Mouse (Mus musculus): ENCODE data around the gene Nell2. TPM values are rescaled to one million over a fixed set of nuclear protein-coding genes. Genes with fewer than 3 reads are reported as not detected.

Nell2 gene
- total and polyA plus RNA-seq, 3 experiments = not detected

DNA sequence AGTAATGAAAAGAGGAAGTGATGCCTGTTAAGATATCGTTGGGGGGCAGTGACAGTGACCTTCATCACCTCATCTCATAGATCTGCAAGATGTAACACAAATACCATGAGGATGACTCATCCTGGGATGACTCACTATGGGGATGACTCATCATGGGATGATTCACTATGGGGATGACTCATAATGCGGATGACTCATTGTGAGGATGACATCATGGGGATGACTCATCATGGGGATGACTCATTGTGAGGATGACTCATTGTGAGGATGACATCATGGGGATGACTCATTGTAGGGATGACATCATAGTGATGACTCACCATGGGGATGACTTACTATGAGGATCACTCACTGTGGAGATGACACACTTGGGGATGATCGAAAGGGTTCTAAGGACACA is 251.8 kb downstream of the Nell2 start:
- dilution Hi-C loops (cut with MboI; ENCODE audit: extremely low pct_ligation_motif_present, extremely low pct_unique_long_range_greater_than_20kb, low sequenced_read_pairs) (no loop called here), in situ Hi-C loops (cut with MboI; ENCODE audit: low pct_ligation_motif_present, low pct_unique_long_range_greater_than_20kb, low sequenced_read_pairs) (no loop called here)
- TF ChIP-seq SMC3 (IDR thresholded peaks at IDR 0.05; ENCODE audit: low read depth, low read length) = no peak
- no peak for TF ChIP-seq E2F4 (IDR thresholded peaks at IDR 0.05; ENCODE audit: insufficient replicate concordance, low read depth, low read length)
- TF ChIP-seq ETS1 (conservative IDR thresholded peaks at IDR 0.05; ENCODE audit: low read depth, low read length) = peak; percentile 89
- TF ChIP-seq IRF4 (IDR thresholded peaks at IDR 0.05; ENCODE audit: low read depth, low read length) = 0 out of 2 replicates have a peak, but pooled peaks have one; percentile 29
- no peak; the same call in 1 of the 2 replicates for TF ChIP-seq EP300 (IDR thresholded peaks at IDR 0.05; ENCODE audit: low read length)
- no peak for TF ChIP-seq POLR2AphosphoS2 (IDR thresholded peaks at IDR 0.05; ENCODE audit: low read depth, low read length)
- no peak for TF ChIP-seq CHD2 (IDR thresholded peaks at IDR 0.05; ENCODE audit: low read length)
- no peak for TF ChIP-seq CHD1 (IDR thresholded peaks at IDR 0.05; ENCODE audit: low read depth, low read length)
- TF ChIP-seq UBTF (IDR thresholded peaks at IDR 0.05; ENCODE audit: low read depth, low read length) = no peak
- no peak for TF ChIP-seq MAFK (IDR thresholded peaks at IDR 0.05; ENCODE audit: insufficient replicate concordance, low read length)
- TF ChIP-seq ZMIZ1 (IDR thresholded peaks at IDR 0.05; ENCODE audit: low read depth, low read length) = no peak
- no peak for TF ChIP-seq TBP (conservative IDR thresholded peaks at IDR 0.05; ENCODE audit: low read depth, low read length)
- peak; percentile 94 for TF ChIP-seq JUN (IDR thresholded peaks at IDR 0.05; ENCODE audit: insufficient read depth, low read depth, low read length)
- TF ChIP-seq JUND (conservative IDR thresholded peaks at IDR 0.05; ENCODE audit: low read depth, low read length) = peak; percentile 90
- TF ChIP-seq ZC3H11A (IDR thresholded peaks at IDR 0.05; ENCODE audit: low read depth, low read length) = no peak
- Histone ChIP-seq H3K4me1 (ENCODE audit: control insufficient read depth in 1 of 2, insufficient read depth in 2 of 2) (no peaks in the 10 kb centered on the region), H3K4me3 (replicated peaks in 1 of 3; ENCODE audit: low read depth in 2 of 3, low read length in 2 of 3, poor library complexity in 1 of 3) (no peak overlapping the region), H3K27ac (ENCODE audit: insufficient read depth, low read depth) (no peak overlapping the region), H3K9ac (ENCODE audit: insufficient read depth, low read depth) (no peak overlapping the region), H3K27me3 (replicated peaks) (no peaks in the 10 kb centered on the region), H3K79me2 (replicated peaks; ENCODE audit: control insufficient read depth, extremely low read depth, insufficient read depth, poor library complexity, severe bottlenecking) (no peaks in the 10 kb centered on the region), H3K9me3 (replicated peaks; ENCODE audit: low read length) (peaks cover 65% of the 10 kb centered on the region), H3K36me3 (replicated peaks in 1 of 2; ENCODE audit: control insufficient read depth in 1 of 2, insufficient read depth in 1 of 2, low read length in 1 of 2) (no peaks in the 10 kb centered on the region), H3K4me2 (ENCODE audit: insufficient read depth, low read depth, poor library complexity, severe bottlenecking) (no peak overlapping the region)
- DNase-seq (ENCODE audit: extremely low read depth) = peak; percentile 23

DNA sequence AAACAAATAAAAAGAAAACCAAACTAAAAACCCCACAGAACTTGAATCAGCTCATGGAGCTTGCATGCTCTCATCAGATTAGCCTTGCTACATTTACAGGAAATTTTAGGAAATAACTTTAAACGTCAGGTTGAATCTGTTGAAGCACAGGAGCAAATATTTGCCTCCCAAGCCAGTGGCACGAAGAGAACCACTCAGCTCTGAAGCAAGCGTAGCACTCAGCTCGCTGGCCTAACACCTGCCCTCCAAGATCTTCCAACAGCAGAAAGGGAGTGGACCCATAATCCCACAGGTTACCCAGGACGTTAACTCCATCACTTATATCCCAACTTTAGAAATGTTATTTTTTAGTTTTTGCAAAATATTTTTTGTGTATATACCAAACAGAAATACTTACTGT is 252.8 kb downstream of the Nell2 start:
- dilution Hi-C loops (cut with MboI; ENCODE audit: extremely low pct_ligation_motif_present, extremely low pct_unique_long_range_greater_than_20kb, low sequenced_read_pairs) = no loop called here
- DNase-seq (ENCODE audit: extremely low read depth) = no peak
- Histone ChIP-seq H3K27me3 (replicated peaks) (no peaks in the 10 kb centered on the region), H3K4me2 (ENCODE audit: insufficient read depth, low read depth, poor library complexity, severe bottlenecking) (no peak overlapping the region), H3K4me1 (ENCODE audit: control insufficient read depth in 1 of 2, insufficient read depth in 2 of 2) (no peaks in the 10 kb centered on the region), H3K9ac (ENCODE audit: insufficient read depth, low read depth) (no peak overlapping the region), H3K27ac (ENCODE audit: insufficient read depth, low read depth) (no peak overlapping the region), H3K9me3 (replicated peaks; ENCODE audit: low read length) (peaks cover 62% of the 10 kb centered on the region), H3K79me2 (replicated peaks; ENCODE audit: control insufficient read depth, extremely low read depth, insufficient read depth, poor library complexity, severe bottlenecking) (no peaks in the 10 kb centered on the region), H3K36me3 (replicated peaks in 1 of 2; ENCODE audit: control insufficient read depth in 1 of 2, insufficient read depth in 1 of 2, low read length in 1 of 2) (no peaks in the 10 kb centered on the region), H3K4me3 (replicated peaks in 1 of 3; ENCODE audit: low read depth in 2 of 3, low read length in 2 of 3, poor library complexity in 1 of 3) (no peak overlapping the region)
- in situ Hi-C loops (cut with MboI; ENCODE audit: low pct_ligation_motif_present, low pct_unique_long_range_greater_than_20kb, low sequenced_read_pairs) = no loop called here
- TF ChIP-seq MAX (IDR thresholded peaks at IDR 0.05; ENCODE audit: low read length) (no peak), SMC3 (IDR thresholded peaks at IDR 0.05; ENCODE audit: low read depth, low read length) (no peak), PAX5 (IDR thresholded peaks at IDR 0.05; ENCODE audit: low read length) (no peak), UBTF (IDR thresholded peaks at IDR 0.05; ENCODE audit: low read depth, low read length) (no peak), ZKSCAN1 (IDR thresholded peaks at IDR 0.05; ENCODE audit: borderline replicate concordance, low read depth, low read length) (no peak), CTCF (conservative IDR thresholded peaks at IDR 0.05 in 1 of 2, IDR thresholded peaks at IDR 0.05 in 1 of 2; ENCODE audit: low read depth in 2 of 2, low read length in 2 of 2) (no peak), TBP (conservative IDR thresholded peaks at IDR 0.05; ENCODE audit: low read depth, low read length) (no peak), BHLHE40 (IDR thresholded peaks at IDR 0.05; ENCODE audit: low read depth, low read length) (no peak), USF2 (conservative IDR thresholded peaks at IDR 0.05; ENCODE audit: low read depth, low read length) (no peak), MEF2A (IDR thresholded peaks at IDR 0.05; ENCODE audit: borderline replicate concordance, low read depth, low read length) (no peak), CHD1 (IDR thresholded peaks at IDR 0.05; ENCODE audit: low read depth, low read length) (no peak), SIN3A (IDR thresholded peaks at IDR 0.05; ENCODE audit: low read length) (no peak), MAFK (IDR thresholded peaks at IDR 0.05; ENCODE audit: insufficient replicate concordance, low read length) (no peak), ZC3H11A (IDR thresholded peaks at IDR 0.05; ENCODE audit: low read depth, low read length) (no peak), ZNF384 (IDR thresholded peaks at IDR 0.05; ENCODE audit: low read depth, low read length) (no peak), IRF4 (IDR thresholded peaks at IDR 0.05; ENCODE audit: low read depth, low read length) (no peak), POLR2A (IDR thresholded peaks at IDR 0.05; ENCODE audit: low read depth, low read length) (no peak), NELFE (IDR thresholded peaks at IDR 0.05; ENCODE audit: low read depth, low read length) (no peak), RCOR1 (conservative IDR thresholded peaks at IDR 0.05; ENCODE audit: low read depth, low read length) (no peak)

Data from CH12.LX (cell line).